Mouse (Mus musculus) layer of hippocampus, adult 8-10 months (tissue): Measurements from ENCODE around the gene Rpap3. TPM values are rescaled to one million over a fixed set of nuclear protein-coding genes. Genes with fewer than 3 reads are reported as not detected.
"Not testable (repeated sequence)": the region's sequence is repeated elsewhere in the genome, so short reads cannot be mapped to it uniquely, and the experiment has no call there.

ENCODE experiments used
- DNase-seq, 2 experiments: peaks; one replicate each; pipeline ENCODE4 v3.0.0; 2022; ENCODE audit warnings: low spot score in 2 of 2
- total RNA-seq, 4 experiments: library from RNA; stranded (reverse); gene quantifications; 2 replicates each; pipeline ENCODE4 v1.2.4; 2022

Gene Rpap3
- total RNA-seq, 4 experiments from 2014 or later, result 26.6 to 28.1 (median 27.8) TPM

DNA sequence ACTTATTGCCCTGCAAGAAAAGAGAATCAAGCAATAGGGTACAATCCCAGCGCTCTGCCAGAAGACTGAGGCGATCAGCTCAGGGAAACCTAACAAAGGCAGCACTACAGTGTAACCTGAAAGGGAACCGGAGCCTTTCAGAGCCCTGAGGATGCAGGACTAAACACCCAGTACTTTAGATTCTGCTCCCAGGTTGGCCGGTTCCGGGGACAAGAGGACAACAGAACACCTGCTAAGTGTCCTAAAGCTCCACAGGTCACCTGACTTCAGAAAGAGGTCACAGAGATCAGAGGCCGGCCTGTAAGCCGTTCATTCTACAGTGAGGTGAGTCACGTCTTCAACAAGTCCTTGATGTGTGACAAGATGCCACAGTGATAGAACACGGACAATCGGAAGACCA is 9.0 kb downstream of the Rpap3 start:
- no peak for DNase-seq

DNA sequence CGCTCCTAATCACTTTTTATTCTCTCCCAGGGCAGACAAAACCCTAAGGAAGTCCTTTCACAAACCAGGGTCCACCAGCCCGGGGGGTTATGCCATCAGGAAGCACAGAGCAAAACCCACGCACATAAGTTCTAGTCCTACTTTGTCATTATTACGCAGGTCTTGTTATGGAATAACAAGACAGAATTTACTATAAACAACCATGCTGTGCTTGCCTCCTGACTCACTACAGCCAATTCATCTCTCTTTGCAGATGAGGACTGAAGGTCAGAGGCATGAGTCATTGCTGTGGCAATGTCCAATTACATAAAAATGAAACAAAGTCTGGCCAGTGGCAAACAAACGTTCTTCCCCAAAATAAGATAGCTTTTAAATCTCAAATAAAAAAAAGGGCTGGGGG is 12.2 kb downstream of the Rpap3 start:
- DNase-seq, result no peak

DNA sequence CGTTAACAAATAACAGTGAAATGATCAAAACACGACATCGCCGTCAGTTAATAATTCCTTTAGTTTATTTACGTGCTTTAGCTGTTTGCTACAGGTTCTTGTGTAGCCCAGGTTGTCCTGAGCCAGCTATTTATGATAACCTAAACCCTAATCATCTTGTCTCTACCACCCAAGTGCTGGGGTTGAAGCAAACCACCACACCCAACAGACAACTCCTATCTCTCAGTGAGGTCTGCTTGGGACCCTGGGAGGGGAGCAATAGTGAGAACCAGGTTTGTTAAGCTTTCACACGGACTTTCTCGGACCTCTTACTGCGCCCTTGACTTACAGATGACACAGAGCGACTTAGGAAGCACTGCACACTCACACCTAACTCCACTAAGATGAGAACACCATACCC is 21.5 kb downstream of the Rpap3 start:
- no peak for DNase-seq

DNA sequence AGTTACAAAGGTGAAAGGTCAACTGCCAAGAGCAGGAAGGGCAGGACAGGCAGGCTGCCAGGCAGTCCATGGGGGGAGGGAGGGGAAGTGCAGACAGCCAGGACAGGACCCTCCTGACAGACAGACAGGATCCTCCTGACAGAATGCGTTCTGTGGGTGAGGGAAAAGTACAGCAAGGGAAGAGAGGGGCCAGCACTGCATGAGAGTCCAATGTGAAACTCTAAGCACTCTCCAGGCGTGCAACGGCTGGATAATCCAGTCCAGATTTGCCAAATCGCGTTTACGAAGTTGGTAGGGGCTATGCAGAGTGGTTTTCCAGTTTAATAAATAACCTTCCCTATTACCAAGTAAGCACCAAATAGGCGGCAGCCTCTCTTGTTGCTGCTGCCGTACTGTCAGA is 23.6 kb downstream of the Rpap3 start:
- DNase-seq, result no peak

DNA sequence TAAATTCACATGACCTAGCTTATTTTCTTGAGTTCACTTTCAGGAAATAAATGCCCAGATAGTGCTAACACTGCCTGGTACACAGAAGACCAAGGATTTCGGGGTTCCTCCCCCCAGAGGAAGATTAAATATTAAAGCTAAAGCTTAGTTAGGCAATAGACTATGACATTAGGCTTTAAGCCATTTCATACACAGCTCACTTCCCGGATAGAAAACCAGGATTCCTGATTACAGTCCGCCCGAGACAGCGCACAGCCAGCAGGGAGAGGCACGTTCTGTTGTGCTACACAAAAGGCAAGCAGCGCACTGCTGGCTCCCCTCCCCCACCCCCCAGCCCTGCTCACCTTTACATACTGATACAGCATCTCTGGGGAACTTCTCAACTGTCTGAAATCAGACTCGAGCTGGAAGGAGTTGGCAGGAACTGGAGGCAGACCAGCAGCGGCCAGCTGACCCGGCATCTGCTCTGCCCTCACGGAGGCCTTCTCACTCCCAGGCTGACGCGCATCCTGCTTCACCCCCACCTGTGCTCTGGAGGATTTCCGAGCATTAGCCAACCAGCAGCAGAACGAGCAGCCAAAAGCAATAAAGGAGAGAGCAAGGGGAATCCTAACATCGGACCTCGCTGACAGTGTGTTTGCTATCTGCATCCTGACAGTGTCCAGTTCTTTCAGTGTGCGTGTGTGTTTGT is 25.5 kb downstream of the Rpap3 start:
- no peak for DNase-seq

DNA sequence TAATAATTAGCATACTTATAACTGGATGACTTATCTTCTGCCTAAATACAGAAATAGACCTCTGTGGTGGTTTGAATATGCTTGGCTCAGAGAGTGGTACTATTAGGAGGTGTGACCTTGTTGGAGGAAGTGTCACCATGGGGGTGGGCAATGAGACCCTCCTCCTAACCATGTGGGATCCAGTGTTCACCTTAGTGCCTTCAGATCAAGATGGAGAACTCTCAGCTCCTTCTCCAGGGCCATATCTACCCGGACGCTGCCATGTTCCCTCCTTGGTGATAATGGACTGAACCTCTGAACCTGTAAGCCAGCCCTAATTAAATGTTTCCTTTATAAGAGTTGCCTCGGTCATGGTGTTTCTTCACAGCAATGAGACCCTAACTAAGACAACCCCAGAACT is 28.3 kb downstream of the Rpap3 start:
- no peak for DNase-seq

DNA sequence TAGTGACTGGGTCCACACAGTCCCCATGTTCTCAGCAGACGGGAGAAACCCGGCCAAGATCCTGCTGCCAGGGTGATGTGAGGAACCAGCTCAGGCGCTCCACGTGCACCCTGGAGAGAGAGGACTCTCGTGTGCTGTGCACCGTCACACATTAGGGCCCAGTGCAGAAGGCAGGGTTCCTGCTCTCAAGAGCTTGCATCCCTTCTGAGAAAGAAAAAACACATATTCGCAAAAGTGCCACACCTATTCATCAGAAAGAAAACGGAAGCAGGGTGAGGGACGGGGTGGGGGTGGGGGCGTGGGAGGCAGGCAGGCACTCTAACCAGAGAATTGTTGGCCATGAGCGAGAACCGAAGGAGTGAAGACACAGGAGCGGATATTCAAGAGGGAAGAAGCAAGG is 29.7 kb downstream of the Rpap3 start:
- DNase-seq, result no peak

DNA sequence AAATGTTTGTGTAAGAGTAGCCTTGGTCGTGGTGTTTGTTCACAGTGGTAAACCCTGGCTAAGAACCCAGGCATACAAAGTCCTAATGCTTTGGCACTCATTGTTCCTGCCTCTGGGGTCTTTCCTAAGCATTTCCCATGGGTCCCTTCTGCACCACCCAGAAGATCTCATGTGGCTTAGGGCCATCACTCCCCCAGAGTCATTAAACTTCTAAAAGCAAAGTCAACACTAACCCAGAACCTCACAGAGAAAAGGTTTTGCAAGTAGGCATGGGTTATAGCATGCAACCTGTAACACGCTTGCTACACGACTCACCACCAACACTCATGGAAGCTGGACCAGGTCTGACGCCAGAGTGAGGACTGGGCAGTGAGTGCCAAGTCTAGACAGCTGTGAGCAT is 31.2 kb downstream of the Rpap3 start:
- DNase-seq, result no peak

DNA sequence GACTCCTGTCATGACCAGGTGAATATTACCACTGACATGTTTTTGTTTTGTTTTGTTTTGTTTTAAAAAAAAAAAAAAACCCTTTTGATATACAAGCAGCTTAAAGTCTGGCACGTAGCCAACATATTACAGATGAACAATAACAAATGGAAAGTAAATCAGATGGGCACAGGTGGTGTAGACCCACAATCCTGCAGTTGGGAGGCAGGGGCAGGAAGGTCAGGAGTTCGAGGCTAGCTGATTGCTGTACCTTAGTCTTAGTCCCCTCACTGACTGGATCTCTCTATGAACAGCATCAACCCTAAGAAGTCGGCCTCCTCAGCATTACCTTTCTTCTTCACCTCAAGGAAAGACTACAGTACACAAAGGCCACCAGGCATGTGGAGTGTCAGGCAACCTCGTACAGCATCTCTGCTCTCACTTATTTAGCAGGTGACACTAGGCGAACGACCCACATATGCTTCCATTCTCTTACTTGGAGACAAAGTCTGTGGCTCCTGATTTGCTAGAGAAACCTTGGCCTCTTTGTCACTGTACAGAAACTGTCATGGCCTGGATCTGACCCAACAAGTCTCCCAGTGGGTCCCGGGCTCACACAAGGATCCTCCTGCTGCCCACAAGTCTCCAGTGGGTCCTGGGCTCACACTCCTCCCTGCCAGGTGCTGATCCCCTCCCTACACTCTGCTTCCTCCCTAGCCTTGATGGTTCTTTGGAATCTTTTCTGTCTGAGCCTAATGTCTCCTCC is 32.2 kb downstream of the Rpap3 start:
- DNase-seq, result no peak

DNA sequence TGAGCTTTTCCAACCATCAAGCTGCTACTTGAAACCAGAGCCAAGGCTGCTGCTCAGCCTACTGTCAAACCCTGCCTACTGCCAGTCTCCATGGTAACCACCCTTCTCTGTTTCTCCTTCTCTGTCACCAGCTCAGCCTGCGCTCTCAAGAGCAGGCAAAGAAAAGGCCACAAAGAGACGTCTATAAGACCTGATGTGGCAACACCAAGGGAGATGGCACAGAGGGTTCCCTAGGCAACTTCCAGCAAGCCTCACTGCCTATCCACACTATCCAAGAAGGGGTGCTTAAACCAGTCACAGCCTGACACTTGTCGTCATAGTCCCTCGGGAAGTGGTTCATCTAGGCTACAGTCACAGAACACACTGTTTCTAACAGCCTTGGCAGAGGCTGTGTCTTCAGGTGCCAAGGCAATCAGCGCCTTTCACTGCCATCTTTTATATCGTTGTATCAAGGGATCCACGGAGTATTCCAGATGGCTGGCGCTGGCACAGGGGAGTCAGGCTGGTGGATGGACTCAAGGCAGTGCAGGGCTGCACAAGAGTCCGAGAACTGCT is 33.3 kb downstream of the Rpap3 start:
- DNase-seq, result peak; percentile 71 to 75

DNA sequence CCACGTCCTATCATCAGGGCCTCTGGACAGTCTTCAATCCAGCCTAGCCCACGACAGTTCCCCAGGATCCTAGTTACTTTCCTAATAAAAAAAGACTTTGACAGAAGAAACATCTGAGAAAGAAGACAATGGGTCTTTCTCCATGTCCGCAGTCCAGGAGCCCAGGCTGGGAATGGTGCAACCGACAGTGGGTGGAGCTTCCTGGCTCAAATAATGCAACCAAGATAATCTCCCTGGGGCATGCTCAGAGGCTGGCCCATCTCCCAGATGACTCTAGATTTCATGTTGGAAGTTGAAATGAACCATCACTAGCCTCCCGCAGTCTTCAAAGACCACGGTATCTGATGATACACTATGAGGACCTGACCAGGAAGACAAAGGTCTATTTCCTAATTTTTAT is 35.1 kb downstream of the Rpap3 start:
- DNase-seq, result no peak

DNA sequence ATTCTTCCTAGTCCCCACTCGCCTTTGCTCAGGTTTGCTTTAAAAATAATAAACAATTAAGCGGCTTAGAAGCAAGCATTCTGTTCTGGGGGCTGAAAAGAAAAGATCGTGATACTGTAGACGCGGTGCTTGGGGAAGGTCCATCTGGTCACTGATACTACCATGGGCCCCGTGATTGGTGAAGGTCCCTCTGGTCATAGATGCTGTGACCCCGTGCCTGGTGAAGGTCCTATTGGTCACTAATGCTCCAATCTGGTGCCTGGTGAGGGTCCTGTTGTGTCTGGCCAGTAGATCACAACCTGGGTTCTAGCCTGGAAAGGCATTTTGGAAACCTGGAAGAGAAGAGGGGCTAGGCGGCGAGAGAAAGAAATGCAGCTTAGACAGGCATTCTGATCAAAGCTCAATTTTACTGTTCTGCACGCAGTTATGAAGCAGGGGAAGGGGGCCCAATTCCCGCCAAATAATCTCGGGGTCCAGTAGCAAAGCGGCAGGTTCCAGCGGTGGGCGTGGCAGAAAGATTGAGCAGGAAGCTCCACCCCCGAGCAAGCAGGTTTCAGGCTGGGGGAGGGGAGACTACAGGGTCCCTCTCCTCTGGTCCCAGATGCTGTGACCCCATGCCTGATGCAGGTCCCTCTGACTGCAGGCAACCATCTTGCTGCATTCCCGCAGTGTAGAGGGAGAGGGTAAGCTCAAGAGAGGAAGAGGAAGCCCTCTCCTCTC is 37.3 kb downstream of the Rpap3 start:
- not testable (repeated sequence) for DNase-seq

DNA sequence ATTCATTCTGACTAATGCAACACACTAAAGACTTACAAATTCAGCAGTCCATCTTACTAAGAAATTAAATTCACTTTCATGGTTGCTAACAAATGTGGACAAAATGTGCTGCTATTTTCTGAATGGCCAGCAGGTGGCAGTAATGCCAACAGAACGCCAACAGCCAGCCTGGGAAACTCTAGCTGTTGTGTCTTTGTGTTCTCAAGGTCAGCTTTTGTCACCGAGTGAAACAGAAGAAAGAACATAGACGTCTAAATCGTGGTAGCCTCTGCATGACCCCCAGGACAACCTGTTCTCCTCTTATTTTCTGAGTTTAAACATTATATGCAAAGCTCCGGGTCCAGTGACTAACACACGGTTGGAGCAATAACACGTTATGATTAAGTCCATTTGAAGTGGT is 38.2 kb downstream of the Rpap3 start:
- peak in 1 of 2 experiments; percentile 71 for DNase-seq

DNA sequence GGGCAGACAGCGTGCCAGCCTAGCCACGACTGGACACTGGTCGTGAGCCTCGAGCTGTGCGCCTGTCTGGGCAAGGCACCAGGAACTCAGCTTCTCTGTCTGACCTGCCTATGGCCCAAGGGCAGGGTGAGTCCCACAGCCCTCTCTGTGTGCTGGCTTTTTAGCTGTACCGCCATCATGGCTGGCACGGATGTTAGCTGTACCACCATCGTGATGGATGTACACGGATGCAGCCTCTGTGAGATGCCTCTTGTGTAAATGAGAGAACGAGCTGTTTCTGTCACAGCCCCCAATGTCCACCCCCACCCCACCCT is 39.2 kb downstream of the Rpap3 start:
- DNase-seq, result no peak

DNA sequence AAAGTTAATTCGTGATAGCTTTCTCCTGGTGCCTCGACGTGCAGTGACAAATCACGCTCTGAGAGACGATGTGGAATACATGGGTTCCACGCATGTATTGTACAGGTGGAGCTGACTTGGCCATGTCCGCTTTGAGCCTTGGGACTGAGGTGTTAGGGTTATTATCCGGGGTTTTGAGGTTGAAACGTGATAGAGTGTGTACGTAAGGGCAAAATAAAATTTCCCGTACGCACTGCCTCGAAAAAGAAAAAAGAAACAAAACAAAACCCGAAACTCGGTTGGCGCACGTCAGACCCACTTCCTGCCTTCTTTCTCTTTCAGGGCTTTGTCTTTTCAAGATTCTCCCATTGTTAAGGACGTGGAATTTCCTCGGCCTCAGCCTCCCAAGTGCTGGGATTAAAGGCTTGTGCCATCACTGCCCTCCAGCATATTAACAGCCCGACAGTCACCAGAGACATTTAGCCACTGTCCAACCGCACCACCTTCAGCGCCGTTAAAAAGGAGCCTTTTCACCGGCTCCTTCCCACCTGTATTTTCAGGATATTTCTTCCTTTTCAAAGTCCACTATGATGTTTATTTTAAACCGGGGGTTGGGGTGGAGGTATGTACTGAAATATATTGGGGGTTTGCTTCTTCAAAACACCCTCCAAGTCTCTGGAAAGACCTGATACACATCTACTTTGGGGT is 39.7 kb downstream of the Rpap3 start:
- no peak for DNase-seq

DNA sequence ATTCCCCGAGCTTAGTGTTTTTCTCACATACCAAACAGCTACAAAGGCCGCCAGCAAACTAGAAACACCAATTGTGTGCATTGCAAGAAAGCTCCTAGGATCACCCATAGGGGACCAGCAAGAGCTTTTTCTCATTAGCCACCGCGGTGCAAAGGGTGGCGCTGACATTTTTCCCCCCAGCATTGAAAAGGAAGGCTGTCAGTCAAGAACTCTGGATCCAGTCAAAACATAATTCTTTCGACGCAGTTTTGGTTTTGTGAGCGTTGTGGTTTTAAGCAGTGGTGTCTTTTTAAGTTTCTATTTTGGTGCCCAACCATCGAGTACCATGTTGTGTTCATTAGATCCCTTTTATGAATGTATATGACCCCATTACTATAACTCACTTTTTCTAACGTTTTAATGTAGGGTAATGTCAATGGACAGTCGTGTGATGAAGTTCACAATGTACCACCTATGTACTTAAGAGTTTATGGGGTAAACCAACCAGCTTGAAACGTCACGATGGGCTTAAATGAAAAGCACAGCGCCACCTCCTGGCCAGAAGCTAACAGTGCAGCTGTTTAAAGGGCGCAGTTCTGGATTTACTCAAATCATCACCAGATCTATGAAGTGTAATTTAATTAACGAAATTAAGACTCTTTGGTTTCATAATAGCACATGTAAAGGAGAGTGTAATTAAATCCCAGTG is 40.5 kb downstream of the Rpap3 start:
- no peak for DNase-seq

DNA sequence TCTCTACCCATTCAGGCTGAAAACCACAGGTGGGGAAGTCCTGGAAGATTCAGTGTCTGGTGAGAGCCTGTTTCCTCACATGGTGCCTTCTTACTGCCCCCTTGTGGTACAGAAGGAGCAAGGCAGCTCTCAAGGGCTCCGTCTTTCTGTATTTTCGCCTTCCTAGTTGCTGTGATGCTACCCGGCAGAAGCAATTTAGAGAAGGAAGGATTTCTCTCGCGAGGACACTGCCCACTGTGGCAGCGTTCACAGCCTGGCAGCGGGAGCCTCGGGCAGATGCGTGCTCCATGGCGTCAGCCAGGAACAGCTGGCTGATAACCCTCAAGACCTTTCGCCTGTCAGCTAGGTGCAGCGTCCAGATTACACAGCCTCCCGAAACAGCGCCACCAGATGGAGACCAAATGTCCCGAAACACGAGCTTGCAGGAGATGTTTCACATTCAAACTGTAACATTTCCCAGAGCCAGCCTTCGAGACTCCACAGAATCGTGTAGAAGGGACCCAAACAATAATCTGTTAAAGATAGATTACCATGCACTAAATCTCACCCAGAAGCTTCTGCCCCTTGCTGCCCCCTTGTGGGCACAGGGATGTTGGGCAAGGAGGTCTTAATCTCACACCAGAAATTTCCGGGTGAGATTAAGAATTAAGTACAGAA is 41.7 kb downstream of the Rpap3 start:
- peak; percentile 53 to 73 for DNase-seq

DNA sequence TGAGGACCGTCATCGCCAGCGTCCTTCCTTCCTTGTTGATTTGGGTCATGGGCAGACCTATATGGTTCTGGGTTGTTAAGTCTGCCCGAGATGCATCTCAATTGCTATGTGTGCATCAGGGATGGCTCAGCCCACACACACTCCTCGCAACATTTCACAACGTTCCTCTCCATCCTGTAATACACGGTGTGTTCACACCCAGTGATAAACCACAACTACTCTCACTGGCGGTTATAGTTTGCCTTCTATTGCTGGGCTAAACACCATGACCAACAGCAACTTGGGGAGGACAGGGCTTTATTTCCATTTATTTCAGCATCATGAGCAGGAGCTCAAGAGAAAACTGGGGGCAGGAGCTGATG is 46.9 kb downstream of the Rpap3 start:
- DNase-seq, result no peak

DNA sequence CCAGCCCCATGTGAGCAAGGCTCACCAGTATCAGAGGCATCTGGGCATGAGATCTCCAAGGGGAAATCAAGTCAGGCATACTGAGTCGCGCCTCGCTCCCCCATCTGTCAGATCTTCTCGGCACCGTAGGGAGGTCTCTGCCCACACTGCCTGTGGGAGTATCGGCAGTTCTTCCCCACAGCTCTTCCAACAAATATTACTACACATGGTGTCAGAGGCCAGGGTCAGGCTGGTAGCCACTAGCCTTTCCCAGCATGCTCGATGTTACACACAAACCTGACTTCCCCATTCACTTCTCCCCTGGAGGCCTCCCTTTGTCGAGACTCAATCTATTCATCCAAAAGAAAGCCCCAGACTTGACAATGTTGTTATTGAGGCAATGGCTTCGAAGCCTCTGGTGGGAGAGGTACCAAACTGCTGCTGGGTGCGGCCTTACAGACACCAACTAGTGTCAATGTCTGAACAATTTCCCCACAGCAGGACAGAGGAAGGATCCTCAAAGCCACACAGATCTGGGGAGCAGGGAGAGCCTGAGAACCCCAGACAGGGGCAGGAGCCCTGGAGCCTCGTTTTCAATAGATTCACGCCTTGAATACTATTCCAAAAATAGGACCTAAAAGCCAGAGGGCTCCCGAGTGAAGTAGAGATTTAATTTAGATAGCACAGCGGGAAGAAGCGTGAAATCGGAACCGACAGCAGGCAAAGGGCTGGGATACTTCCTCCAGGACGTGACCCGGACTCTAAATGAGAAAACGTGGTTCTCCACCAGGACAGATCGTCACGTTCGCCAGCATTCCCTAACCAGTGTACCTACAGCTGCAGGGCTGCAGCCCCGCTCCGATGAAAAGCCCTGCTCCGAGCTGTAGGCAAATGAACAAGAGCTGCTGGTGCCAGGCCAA is 47.5 kb downstream of the Rpap3 start:
- DNase-seq, result no peak

DNA sequence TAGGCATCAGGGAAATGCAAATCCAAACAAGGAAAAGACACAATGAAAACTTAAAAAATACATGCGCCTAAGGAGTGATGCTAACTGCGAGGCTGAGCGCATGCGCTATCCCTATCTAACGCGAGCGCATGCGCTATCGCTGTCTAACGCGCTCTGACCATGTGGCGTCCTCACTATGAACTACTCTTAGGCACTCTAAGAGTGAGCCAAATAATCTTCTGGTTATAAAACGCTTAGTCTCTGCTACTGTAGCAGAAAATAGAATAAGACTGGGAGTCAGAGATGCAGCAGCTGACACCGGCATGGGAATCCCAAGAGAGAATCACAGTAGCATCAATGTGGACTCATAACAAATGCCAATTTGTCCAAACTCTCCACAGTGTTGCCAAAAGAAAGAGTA is 48.2 kb downstream of the Rpap3 start:
- no peak for DNase-seq
